Comparison of ENCODE assay signal across 9 mouse cellular contexts in the genomic region with DNA sequence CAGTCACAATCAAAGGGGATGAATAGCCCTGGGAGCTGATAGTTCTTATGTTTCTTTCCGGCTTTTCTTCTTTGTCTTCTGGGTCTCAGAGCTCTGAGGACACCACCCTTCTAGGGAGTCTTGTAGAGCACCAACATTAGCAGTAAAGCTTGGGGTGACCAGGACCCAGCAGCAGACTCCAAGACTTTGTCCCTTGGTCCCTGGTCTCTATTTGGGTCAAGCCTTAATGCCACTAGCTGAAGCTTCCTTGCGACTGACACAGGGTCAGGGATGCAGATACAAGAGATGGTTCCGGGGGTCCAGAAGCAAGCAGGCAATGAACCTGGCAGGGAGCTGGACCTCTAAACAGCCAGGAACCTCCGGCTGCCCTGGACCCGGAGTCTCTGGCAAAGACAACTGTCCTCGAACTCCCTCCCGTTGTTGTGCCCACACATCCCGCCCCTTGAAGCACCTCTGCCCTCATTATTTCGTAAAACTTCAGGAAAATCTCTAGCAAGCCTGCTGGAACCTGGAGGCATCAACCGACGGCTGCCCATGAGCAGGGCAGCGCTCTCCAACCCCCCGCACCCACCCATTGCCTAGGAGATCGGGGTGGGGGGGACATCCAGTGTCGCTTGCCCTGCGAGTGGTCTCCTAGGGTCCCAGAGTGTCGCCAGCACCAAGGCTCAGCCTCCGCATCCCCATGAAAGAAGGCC. TPM values are rescaled to one million over a fixed set of nuclear protein-coding genes. Genes with fewer than 3 reads are reported as not detected.
A peak's percentile ranks its signal among the peaks of the same experiment; 100 is the strongest.
DNase-seq lines count a peak whose midpoint lies in the region; ATAC-seq lines count a peak whose summit lies in the region.
"Had no signal": no experiment of that assay in that cellular context is flagged by ENCODE, and none has a peak within 500 bp of the region (broad histone marks: within the 10 kb centered on the region; RNA-seq: fewer than 3 reads in every experiment).

No protein-coding gene starts in this region.

- no peak for DNase-seq in heart, adult 11 months
- peak; percentile 29 for DNase-seq in embryonic facial prominence, embryonic 10.5 days (ENCODE audit: low spot score)
- DNase-seq in midbrain, embryonic 14.5 days = peak; percentile 20
- DNase-seq in adrenal gland, postnatal 25 days = no peak
- no peak for DNase-seq in B cell, adult 2 months
- DNase-seq in ovary, adult 18-20 months (ENCODE audit: low spot score) = no peak

- no peak overlapping the region for H3K27ac ChIP-seq in heart, embryonic 15.5 days
- peak overlapping the region; percentile 70 for H3K27ac ChIP-seq in embryonic facial prominence, embryonic 10.5 days (replicated peaks)
- H3K27ac ChIP-seq in hindbrain, embryonic 16.5 days (ENCODE audit: low read depth, low read length) = no peak overlapping the region
- peak overlapping the region; percentile 61 for H3K27ac ChIP-seq in midbrain, embryonic 14.5 days (replicated peaks; ENCODE audit: low read depth, low read length)

- no peaks in the 10 kb centered on the region for H3K36me3 ChIP-seq in heart, embryonic 15.5 days
- no peaks in the 10 kb centered on the region for H3K36me3 ChIP-seq in embryonic facial prominence, embryonic 10.5 days (replicated peaks)
- no peaks in the 10 kb centered on the region for H3K36me3 ChIP-seq in hindbrain, embryonic 16.5 days (ENCODE audit: control insufficient read depth, insufficient read depth, low read length)
- H3K36me3 ChIP-seq in midbrain, embryonic 14.5 days (ENCODE audit: control insufficient read depth, insufficient read depth, low read length) = no peaks in the 10 kb centered on the region

- WGBS in heart, embryonic 15.5 days = 6% methylated on average over 18 of the region's 18 CpGs
- WGBS in embryonic facial prominence, embryonic 10.5 days = 2% methylated on average over 18 of the region's 18 CpGs
- 3% methylated on average over 18 of the region's 18 CpGs for WGBS in hindbrain, embryonic 16.5 days
- 2% methylated on average over 18 of the region's 18 CpGs for WGBS in midbrain, embryonic 14.5 days

- peaks cover 22% of the 10 kb centered on the region for H3K4me1 ChIP-seq in heart, embryonic 15.5 days (replicated peaks)
- H3K4me1 ChIP-seq in embryonic facial prominence, embryonic 10.5 days = peaks cover 30% of the 10 kb centered on the region
- peaks cover 9% of the 10 kb centered on the region; the same call in 1 of the 2 replicates for H3K4me1 ChIP-seq in hindbrain, embryonic 16.5 days (ENCODE audit: control insufficient read depth, insufficient read depth, low read depth, low read length)
- peaks cover 25% of the 10 kb centered on the region for H3K4me1 ChIP-seq in midbrain, embryonic 14.5 days (ENCODE audit: control insufficient read depth, insufficient read depth, low read length)

- ATAC-seq in heart, embryonic 15.5 days (replicated peaks; ENCODE audit: insufficient number of reproducible peaks, insufficient read depth, low FRiP score, low read depth) = peak; percentile 30; the same call in 1 of the 2 replicates
- no peak for ATAC-seq in hindbrain, embryonic 16.5 days
- peak; percentile 59; the same call in 1 of the 2 replicates for ATAC-seq in midbrain, embryonic 14.5 days (ENCODE audit: low FRiP score, low TSS enrichment)
- ATAC-seq: CD4-positive, CD25-positive, alpha-beta regulatory T cell, adult 4 months had no signal

- H3K9ac ChIP-seq in heart, embryonic 15.5 days = peak overlapping the region; percentile 45
- peak overlapping the region; percentile 70 for H3K9ac ChIP-seq in hindbrain, embryonic 16.5 days (ENCODE audit: low read depth, low read length)
- H3K9ac ChIP-seq in midbrain, embryonic 14.5 days (replicated peaks; ENCODE audit: low read length) = peak overlapping the region; percentile 68

- peak overlapping the region; percentile 87 for H3K4me2 ChIP-seq in heart, embryonic 15.5 days
- peak overlapping the region; percentile 86 for H3K4me2 ChIP-seq in hindbrain, embryonic 16.5 days (ENCODE audit: low read length)
- peak overlapping the region; percentile 90 for H3K4me2 ChIP-seq in midbrain, embryonic 14.5 days (ENCODE audit: low read length)

- H3K27me3 ChIP-seq in heart, embryonic 15.5 days = peaks cover 49% of the 10 kb centered on the region
- H3K27me3 ChIP-seq in embryonic facial prominence, embryonic 10.5 days (replicated peaks; ENCODE audit: low read depth, poor library complexity, severe bottlenecking) = peaks cover 74% of the 10 kb centered on the region
- H3K27me3 ChIP-seq in hindbrain, embryonic 16.5 days (replicated peaks; ENCODE audit: control insufficient read depth, insufficient read depth, low read length) = peaks cover 20% of the 10 kb centered on the region
- H3K27me3 ChIP-seq in midbrain, embryonic 14.5 days (ENCODE audit: control insufficient read depth, insufficient read depth, low read length) = peaks cover 14% of the 10 kb centered on the region

- H3K9me3 ChIP-seq in heart, embryonic 15.5 days (replicated peaks) = no peaks in the 10 kb centered on the region
- H3K9me3 ChIP-seq in embryonic facial prominence, embryonic 10.5 days = no peaks in the 10 kb centered on the region
- H3K9me3 ChIP-seq in hindbrain, embryonic 16.5 days (ENCODE audit: control insufficient read depth, low read length) = no peaks in the 10 kb centered on the region
- H3K9me3 ChIP-seq in midbrain, embryonic 14.5 days (ENCODE audit: control insufficient read depth, low read length) = no peaks in the 10 kb centered on the region

- peak overlapping the region; percentile 57 for H3K4me3 ChIP-seq in heart, embryonic 15.5 days
- H3K4me3 ChIP-seq in embryonic facial prominence, embryonic 10.5 days = peak overlapping the region; percentile 66
- H3K4me3 ChIP-seq in hindbrain, embryonic 16.5 days (ENCODE audit: low read length) = peak overlapping the region; percentile 50
- peak overlapping the region; percentile 49 for H3K4me3 ChIP-seq in midbrain, embryonic 14.5 days (replicated peaks; ENCODE audit: low read depth, low read length)

RNA-seq across cellular contexts. Expression of a gene that starts 0.7 kb away (rescaled TPM):
- 1.8 and 2.9 TPM in 2 replicates for polyA plus RNA-seq in heart, embryonic 15.5 days (2015; fragmentation: Nextera tagmentation; extraction: Ambion mirVana)
- 1.6 and 2.5 TPM in 2 replicates for polyA plus RNA-seq in embryonic facial prominence, embryonic 10.5 days (2016; fragmentation: Nextera tagmentation; extraction: Ambion mirVana)
- polyA plus RNA-seq in hindbrain, embryonic 16.5 days (2015; fragmentation: Nextera tagmentation; extraction: Ambion mirVana) = 3.7 and 4.5 TPM in 2 replicates
- polyA plus RNA-seq in midbrain, embryonic 14.5 days (2014; fragmentation: Nextera tagmentation; extraction: Ambion mirVana) = 4.7 and 7.4 TPM in 2 replicates
- 7.6 and 14.1 TPM in 2 replicates for total RNA-seq in adrenal gland, postnatal 25 days (2021)
- polyA plus RNA-seq: CD4-positive, CD25-positive, alpha-beta regulatory T cell, adult 4 months had no signal

Comparison
In these comparisons a context has a peak if more than half of its experiments do, and no peak if none do; other contexts are left out.
1. H3K27ac ChIP-seq: peak in embryonic facial prominence, embryonic 10.5 days (single experiment) and midbrain, embryonic 14.5 days (single experiment); none in heart, embryonic 15.5 days (single experiment) and hindbrain, embryonic 16.5 days (single experiment).
2. DNase-seq: peak in embryonic facial prominence, embryonic 10.5 days (single experiment) and midbrain, embryonic 14.5 days (single experiment); none in heart, adult 11 months (single experiment), adrenal gland, postnatal 25 days (single experiment), B cell, adult 2 months (0 of 2) and ovary, adult 18-20 months (single experiment).
3. Peak in every context shown above with its lines, with median percentiles within 50 percentile points of each other: H3K4me2 ChIP-seq, H3K4me3 ChIP-seq and H3K9ac ChIP-seq.